Mouse (Mus musculus): ENCODE measurements around the gene Repin1. TPM values are rescaled to one million over a fixed set of nuclear protein-coding genes. Genes with fewer than 3 reads are reported as not detected.

Repin1 gene
- polyA plus RNA-seq, 1 experiment from 2014 or later = 20.1 TPM

- H3K4me3 ChIP-seq (ENCODE audit: low read depth, low read length) = peak overlapping the region; percentile 84
- peaks cover 11% of the 10 kb centered on the region for H3K4me1 ChIP-seq (replicated peaks; ENCODE audit: control insufficient read depth, insufficient read depth, low read length)
- no peaks in the 10 kb centered on the region for H3K27me3 ChIP-seq (replicated peaks; ENCODE audit: control insufficient read depth, insufficient read depth, low read length)
- H3K36me3 ChIP-seq (ENCODE audit: control insufficient read depth, insufficient read depth, low read length) = peaks cover 26% of the 10 kb centered on the region
- DNase-seq (ENCODE audit: low spot score) (peak; percentile 60), ATAC-seq (replicated peaks; ENCODE audit: low FRiP score) (peak; percentile 55)
- peak overlapping the region; percentile 84 for H3K9ac ChIP-seq (ENCODE audit: low read depth, low read length)
- peak overlapping the region; percentile 69 for H3K27ac ChIP-seq (ENCODE audit: low read depth, low read length)
- 2% methylated on average over 41 of the region's 41 CpGs for WGBS
- H3K4me2 ChIP-seq = peak overlapping the region; percentile 81
- H3K9me3 ChIP-seq (ENCODE audit: control insufficient read depth, low read length) = peaks cover 10% of the 10 kb centered on the region
These were observed 508 bp downstream of the Repin1 start for GRCm38 (mm10) chr6:48594043-48594738.

- no peak for DNase-seq (ENCODE audit: low spot score)
- peaks cover 10% of the 10 kb centered on the region for H3K9me3 ChIP-seq (ENCODE audit: control insufficient read depth, low read length)
- peaks cover 31% of the 10 kb centered on the region for H3K36me3 ChIP-seq (ENCODE audit: control insufficient read depth, insufficient read depth, low read length)
- H3K4me1 ChIP-seq (replicated peaks; ENCODE audit: control insufficient read depth, insufficient read depth, low read length) = peaks cover 11% of the 10 kb centered on the region
- 31% methylated on average over 1 of the region's 1 CpGs for WGBS
- H3K4me2 ChIP-seq = peak overlapping the region; percentile 81
- H3K4me3 ChIP-seq (ENCODE audit: low read depth, low read length) = peak overlapping the region; percentile 84
- no peak for ATAC-seq (replicated peaks; ENCODE audit: low FRiP score)
- H3K27ac ChIP-seq (ENCODE audit: low read depth, low read length) = no peak overlapping the region
- peak overlapping the region; percentile 84 for H3K9ac ChIP-seq (ENCODE audit: low read depth, low read length)
- no peaks in the 10 kb centered on the region for H3K27me3 ChIP-seq (replicated peaks; ENCODE audit: control insufficient read depth, insufficient read depth, low read length)
These were observed 1.6 kb downstream of the Repin1 start for GRCm38 (mm10) chr6:48595278-48595677.

GRCm38 (mm10) chr6:48596545-48597232 lies 3.0 kb downstream of the Repin1 start:
- Histone ChIP-seq H3K27ac (ENCODE audit: low read depth, low read length) (no peak overlapping the region), H3K4me1 (replicated peaks; ENCODE audit: control insufficient read depth, insufficient read depth, low read length) (peaks cover 11% of the 10 kb centered on the region), H3K4me3 (ENCODE audit: low read depth, low read length) (no peak overlapping the region), H3K9me3 (ENCODE audit: control insufficient read depth, low read length) (peaks cover 10% of the 10 kb centered on the region), H3K36me3 (ENCODE audit: control insufficient read depth, insufficient read depth, low read length) (peaks cover 31% of the 10 kb centered on the region), H3K27me3 (replicated peaks; ENCODE audit: control insufficient read depth, insufficient read depth, low read length) (no peaks in the 10 kb centered on the region), H3K9ac (ENCODE audit: low read depth, low read length) (no peak overlapping the region), H3K4me2 (no peak overlapping the region)
- 95% methylated on average over 45 of the region's 45 CpGs for WGBS
- no peak for DNase-seq (ENCODE audit: low spot score)
- no peak for ATAC-seq (replicated peaks; ENCODE audit: low FRiP score)

GRCm38 (mm10) chr6:48597233-48597625 lies 3.5 kb downstream of the Repin1 start:
- Histone ChIP-seq H3K9ac (ENCODE audit: low read depth, low read length) (no peak overlapping the region), H3K27me3 (replicated peaks; ENCODE audit: control insufficient read depth, insufficient read depth, low read length) (no peaks in the 10 kb centered on the region), H3K4me1 (replicated peaks; ENCODE audit: control insufficient read depth, insufficient read depth, low read length) (peaks cover 12% of the 10 kb centered on the region), H3K36me3 (ENCODE audit: control insufficient read depth, insufficient read depth, low read length) (peaks cover 31% of the 10 kb centered on the region), H3K4me2 (no peak overlapping the region), H3K4me3 (ENCODE audit: low read depth, low read length) (no peak overlapping the region), H3K27ac (ENCODE audit: low read depth, low read length) (no peak overlapping the region), H3K9me3 (ENCODE audit: control insufficient read depth, low read length) (peaks cover 10% of the 10 kb centered on the region)
- no peak for ATAC-seq (replicated peaks; ENCODE audit: low FRiP score)
- WGBS = 91% methylated on average over 27 of the region's 27 CpGs
- no peak for DNase-seq (ENCODE audit: low spot score)

GRCm38 (mm10) chr6:48600594-48600993 lies 6.9 kb downstream of the Repin1 start:
- Histone ChIP-seq H3K4me1 (replicated peaks; ENCODE audit: control insufficient read depth, insufficient read depth, low read length) (peaks cover 8% of the 10 kb centered on the region), H3K36me3 (ENCODE audit: control insufficient read depth, insufficient read depth, low read length) (peaks cover 29% of the 10 kb centered on the region)

GRCm38 (mm10) chr6:48601271-48602079 lies 7.8 kb downstream of the Repin1 start, which contains the start of gene Zfp775:
Zfp775 (plus strand) TSS chr6:48602063.
- Histone ChIP-seq H3K4me3 (ENCODE audit: low read depth, low read length) (peak within 1 kb of the TSS; percentile 75), H3K36me3 (ENCODE audit: control insufficient read depth, insufficient read depth, low read length) (peaks cover 23% of the 10 kb centered on the region), H3K27me3 (replicated peaks; ENCODE audit: control insufficient read depth, insufficient read depth, low read length) (no peaks in the 10 kb centered on the region), H3K9me3 (ENCODE audit: control insufficient read depth, low read length) (peaks cover 7% of the 10 kb centered on the region), H3K9ac (ENCODE audit: low read depth, low read length) (peak within 1 kb of the TSS; percentile 76), H3K4me2 (peak within 1 kb of the TSS; percentile 97), H3K27ac (ENCODE audit: low read depth, low read length) (peak within 1 kb of the TSS; percentile 69), H3K4me1 (replicated peaks; ENCODE audit: control insufficient read depth, insufficient read depth, low read length) (peaks cover 8% of the 10 kb centered on the region)
- DNase-seq (ENCODE audit: low spot score) = peak; percentile 94
- ATAC-seq (replicated peaks; ENCODE audit: low FRiP score) = peak; percentile 99
- 5% methylated on average over 42 of the region's 42 CpGs for WGBS

More at GRCm38 (mm10) chr6:48600594-48600993, 6.9 kb downstream of the Repin1 start:
- Histone ChIP-seq H3K9me3 (ENCODE audit: control insufficient read depth, low read length) (peaks cover 10% of the 10 kb centered on the region), H3K4me2 (no peak overlapping the region), H3K27ac (ENCODE audit: low read depth, low read length) (no peak overlapping the region), H3K9ac (ENCODE audit: low read depth, low read length) (no peak overlapping the region), H3K4me3 (ENCODE audit: low read depth, low read length) (no peak overlapping the region), H3K27me3 (replicated peaks; ENCODE audit: control insufficient read depth, insufficient read depth, low read length) (no peaks in the 10 kb centered on the region)
- ATAC-seq (replicated peaks; ENCODE audit: low FRiP score) (no peak), DNase-seq (ENCODE audit: low spot score) (no peak)
- WGBS = 79% methylated on average over 1 of the region's 1 CpGs

- Histone ChIP-seq H3K9ac (ENCODE audit: low read depth, low read length) (peak overlapping the region; percentile 76), H3K4me1 (replicated peaks; ENCODE audit: control insufficient read depth, insufficient read depth, low read length) (peaks cover 8% of the 10 kb centered on the region), H3K36me3 (ENCODE audit: control insufficient read depth, insufficient read depth, low read length) (peaks cover 15% of the 10 kb centered on the region), H3K9me3 (ENCODE audit: control insufficient read depth, low read length) (peaks cover under 1% of the 10 kb centered on the region), H3K27ac (ENCODE audit: low read depth, low read length) (peak overlapping the region; percentile 69), H3K4me3 (ENCODE audit: low read depth, low read length) (peak overlapping the region; percentile 75), H3K27me3 (replicated peaks; ENCODE audit: control insufficient read depth, insufficient read depth, low read length) (no peaks in the 10 kb centered on the region), H3K4me2 (peak overlapping the region; percentile 97)
- WGBS = 2% methylated on average over 28 of the region's 28 CpGs
- ATAC-seq (replicated peaks; ENCODE audit: low FRiP score) = peak; percentile 72
- DNase-seq (ENCODE audit: low spot score) = no peak
These were observed 8.5 kb downstream of the Repin1 start for GRCm38 (mm10) chr6:48602080-48602741.

- DNase-seq (ENCODE audit: low spot score) (no peak), ATAC-seq (replicated peaks; ENCODE audit: low FRiP score) (no peak)
- Histone ChIP-seq H3K9me3 (ENCODE audit: control insufficient read depth, low read length) (no peaks in the 10 kb centered on the region), H3K4me3 (ENCODE audit: low read depth, low read length) (no peak overlapping the region), H3K4me2 (no peak overlapping the region), H3K36me3 (ENCODE audit: control insufficient read depth, insufficient read depth, low read length) (no peaks in the 10 kb centered on the region), H3K27ac (ENCODE audit: low read depth, low read length) (no peak overlapping the region), H3K9ac (ENCODE audit: low read depth, low read length) (no peak overlapping the region), H3K4me1 (replicated peaks; ENCODE audit: control insufficient read depth, insufficient read depth, low read length) (no peaks in the 10 kb centered on the region), H3K27me3 (replicated peaks; ENCODE audit: control insufficient read depth, insufficient read depth, low read length) (no peaks in the 10 kb centered on the region)
- whole genome bisulfite sequencing = 72% methylated on average over 2 of the region's 2 CpGs
These were observed 14.4 kb downstream of the Repin1 start for GRCm38 (mm10) chr6:48608124-48608523.

Data from liver, embryonic 11.5 days (tissue).